Mouse (Mus musculus): Measurements from ENCODE around the gene Oxgr1. TPM values are rescaled to one million over a fixed set of nuclear protein-coding genes. Genes with fewer than 3 reads are reported as not detected.
A peak's percentile ranks its signal among the peaks of the same experiment; 100 is the strongest.

Gene Oxgr1
- polyA plus RNA-seq, 1 experiment, result 0.15 TPM

DNA sequence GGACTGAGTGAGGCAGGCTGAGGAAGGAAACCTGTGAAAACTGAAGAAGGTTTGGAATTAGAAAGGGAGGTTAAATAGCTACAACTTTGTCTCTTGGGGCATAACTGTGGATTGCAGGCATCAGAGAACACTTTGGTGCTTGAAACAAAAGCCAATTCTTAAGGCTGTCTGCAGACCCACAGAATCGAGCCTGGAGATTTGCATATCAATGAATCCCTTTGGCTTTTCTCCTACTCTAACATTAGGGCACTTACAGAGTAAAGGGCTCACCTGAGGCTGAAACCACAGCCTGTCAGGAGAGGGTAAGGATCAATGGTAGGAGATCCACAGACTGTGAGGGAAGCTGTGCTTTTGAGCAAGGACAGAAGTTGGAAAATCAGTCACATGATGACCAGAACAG is 8.8 kb downstream of the Oxgr1 start:
- Histone ChIP-seq H3K4me1 (ENCODE audit: control insufficient read depth, insufficient read depth, low read length) (peaks cover 2% of the 10 kb centered on the region), H3K4me3 (ENCODE audit: insufficient read depth, low read length) (no peak overlapping the region), H3K27ac (ENCODE audit: insufficient read depth, low read length) (no peak overlapping the region)
- no peak for TF ChIP-seq POLR2A (IDR thresholded peaks at IDR 0.05; ENCODE audit: extremely low read depth, insufficient read depth, low read length)
- no peak for TF ChIP-seq CTCF (IDR thresholded peaks at IDR 0.05; ENCODE audit: extremely low read depth, insufficient read depth, low read length)

DNA sequence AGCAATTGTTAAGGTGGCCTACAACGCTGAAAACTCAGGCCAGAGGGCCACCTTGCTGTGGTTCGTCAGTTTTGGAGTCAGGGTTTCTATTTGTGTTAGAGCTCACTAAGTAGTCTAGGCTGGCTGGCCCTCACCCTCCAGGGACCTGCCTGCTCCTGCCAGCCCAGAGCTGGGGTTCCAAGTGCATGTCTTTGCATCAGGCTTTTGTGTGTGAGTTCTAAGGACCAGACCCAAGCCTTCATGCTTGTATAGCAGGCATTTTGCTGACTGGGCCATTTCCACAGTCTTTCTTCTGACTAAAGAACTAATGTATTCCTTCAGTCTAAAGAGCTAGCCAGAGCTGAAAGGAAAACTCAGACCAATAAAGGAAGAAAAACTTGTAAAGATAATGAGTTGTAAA is 22.3 kb downstream of the Oxgr1 start:
- H3K4me1 ChIP-seq (ENCODE audit: control insufficient read depth, insufficient read depth, low read length), result no peaks in the 10 kb centered on the region
- no peak overlapping the region for H3K27ac ChIP-seq (ENCODE audit: insufficient read depth, low read length)
- H3K4me3 ChIP-seq (ENCODE audit: insufficient read depth, low read length), result no peak overlapping the region
- TF ChIP-seq POLR2A (IDR thresholded peaks at IDR 0.05; ENCODE audit: extremely low read depth, insufficient read depth, low read length) (no peak), CTCF (IDR thresholded peaks at IDR 0.05; ENCODE audit: extremely low read depth, insufficient read depth, low read length) (no peak)

DNA sequence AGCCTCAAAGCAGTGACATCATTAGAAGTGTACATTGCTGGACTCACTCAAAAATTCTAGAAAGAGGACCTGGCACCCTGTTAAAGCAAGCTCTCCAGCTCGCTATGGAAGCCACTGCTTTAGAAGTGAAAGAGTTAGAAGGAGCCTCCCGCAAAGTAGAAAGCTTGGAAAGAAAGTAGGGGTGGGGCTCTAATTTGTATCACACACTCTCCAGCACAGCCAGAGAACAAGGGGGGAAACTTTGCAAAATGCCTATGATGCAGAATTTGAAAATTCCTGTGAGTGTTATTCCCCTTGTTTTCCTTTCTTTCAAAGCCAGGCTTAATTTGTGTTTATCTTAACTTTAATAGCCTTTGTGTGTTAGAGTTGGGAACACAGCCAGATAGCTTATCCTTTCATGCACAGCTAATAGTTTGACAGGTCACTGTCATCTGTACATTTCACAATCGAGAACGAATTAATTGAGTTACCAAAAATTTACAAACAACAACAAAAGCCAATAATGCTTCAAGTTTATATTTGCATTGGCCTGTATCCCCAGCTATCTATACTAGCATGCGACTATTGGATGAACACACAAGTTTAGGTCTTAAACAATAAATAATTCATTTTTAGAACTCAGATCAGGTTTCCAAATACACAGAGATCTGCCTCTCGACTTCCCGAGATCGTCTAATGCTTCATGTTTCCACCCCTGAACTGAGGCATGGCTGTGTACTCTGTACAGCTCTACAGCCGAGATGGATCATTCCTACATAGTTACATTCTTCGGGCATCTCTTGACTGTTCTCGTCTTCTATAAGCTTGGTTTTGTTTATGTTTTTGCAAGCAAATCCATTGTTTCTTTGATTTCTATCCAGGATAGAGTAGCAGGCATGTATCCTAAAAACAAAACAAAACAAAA is 32.0 kb downstream of the Oxgr1 start:
- Histone ChIP-seq H3K27ac (ENCODE audit: insufficient read depth, low read length) (no peak overlapping the region), H3K4me1 (ENCODE audit: control insufficient read depth, insufficient read depth, low read length) (no peaks in the 10 kb centered on the region), H3K4me3 (ENCODE audit: insufficient read depth, low read length) (no peak overlapping the region)
- TF ChIP-seq CTCF (IDR thresholded peaks at IDR 0.05; ENCODE audit: extremely low read depth, insufficient read depth, low read length) (no peak), POLR2A (IDR thresholded peaks at IDR 0.05; ENCODE audit: extremely low read depth, insufficient read depth, low read length) (no peak)

DNA sequence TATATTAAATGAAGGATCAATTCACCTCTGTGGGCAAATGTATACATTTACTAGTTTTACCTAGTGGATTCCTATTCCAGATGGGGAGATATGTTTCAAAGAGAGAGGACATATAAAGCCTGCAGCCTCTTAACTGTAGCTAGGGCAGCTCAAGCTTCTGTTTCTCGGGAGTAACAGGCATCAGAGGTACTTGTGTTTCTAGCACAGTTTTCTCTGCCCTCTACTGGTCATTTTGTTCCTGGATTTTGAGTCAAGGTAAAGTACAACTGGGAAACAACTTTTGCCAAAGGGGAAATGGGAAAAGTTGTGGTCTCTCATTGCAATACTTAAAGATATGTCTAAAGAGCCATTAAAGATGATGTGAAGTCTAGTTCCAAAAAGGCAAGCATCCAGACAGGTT is 37.1 kb downstream of the Oxgr1 start:
- Histone ChIP-seq H3K27ac (ENCODE audit: insufficient read depth, low read length) (no peak overlapping the region), H3K4me1 (ENCODE audit: control insufficient read depth, insufficient read depth, low read length) (no peaks in the 10 kb centered on the region), H3K4me3 (ENCODE audit: insufficient read depth, low read length) (no peak overlapping the region)
- TF ChIP-seq POLR2A (IDR thresholded peaks at IDR 0.05; ENCODE audit: extremely low read depth, insufficient read depth, low read length), result no peak
- peak; percentile 50 for TF ChIP-seq CTCF (IDR thresholded peaks at IDR 0.05; ENCODE audit: extremely low read depth, insufficient read depth, low read length)

DNA sequence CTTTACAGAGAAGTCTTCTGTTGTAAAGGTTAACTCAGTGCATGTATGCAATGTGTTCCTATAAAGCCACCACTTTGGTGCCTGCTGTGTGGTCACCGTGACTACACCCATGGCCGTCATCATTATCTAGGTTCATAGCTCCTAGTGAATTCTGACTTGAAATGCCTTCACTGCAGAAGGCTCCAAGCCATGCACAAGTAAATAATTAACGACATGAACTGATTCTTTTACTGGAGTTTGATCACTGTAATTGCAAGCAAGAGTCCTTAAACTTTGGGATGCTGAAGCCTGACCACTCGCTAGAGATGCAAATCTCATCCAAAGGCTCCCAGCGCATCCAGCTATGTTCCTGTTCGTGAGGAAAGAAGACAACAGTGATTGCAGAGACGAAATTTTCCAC is 38.6 kb downstream of the Oxgr1 start:
- Histone ChIP-seq H3K27ac (ENCODE audit: insufficient read depth, low read length) (no peak overlapping the region), H3K4me1 (ENCODE audit: control insufficient read depth, insufficient read depth, low read length) (no peaks in the 10 kb centered on the region), H3K4me3 (ENCODE audit: insufficient read depth, low read length) (no peak overlapping the region)
- TF ChIP-seq POLR2A (IDR thresholded peaks at IDR 0.05; ENCODE audit: extremely low read depth, insufficient read depth, low read length), result no peak
- no peak for TF ChIP-seq CTCF (IDR thresholded peaks at IDR 0.05; ENCODE audit: extremely low read depth, insufficient read depth, low read length)

DNA sequence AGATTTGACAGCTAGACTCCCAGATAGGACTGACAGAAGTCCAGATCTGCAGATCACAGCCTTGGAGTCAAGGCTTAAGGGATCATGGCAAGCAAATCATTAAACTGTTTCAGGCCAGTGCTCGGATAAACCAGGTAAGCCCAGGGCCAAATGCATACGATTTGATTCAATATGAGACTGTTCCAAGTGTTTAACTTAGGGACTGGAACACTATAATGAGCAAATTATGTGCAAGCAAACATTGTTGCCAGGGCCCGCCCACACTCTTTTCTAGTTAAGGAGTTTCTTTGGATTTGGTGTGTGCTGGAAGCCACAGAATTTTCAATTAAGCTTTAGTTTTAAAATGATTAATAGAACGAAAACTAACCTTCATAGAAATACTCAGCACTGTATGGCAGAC is 39.6 kb downstream of the Oxgr1 start:
- TF ChIP-seq CTCF (IDR thresholded peaks at IDR 0.05; ENCODE audit: extremely low read depth, insufficient read depth, low read length), result no peak
- TF ChIP-seq POLR2A (IDR thresholded peaks at IDR 0.05; ENCODE audit: extremely low read depth, insufficient read depth, low read length), result no peak
- no peaks in the 10 kb centered on the region for H3K4me1 ChIP-seq (ENCODE audit: control insufficient read depth, insufficient read depth, low read length)
- no peak overlapping the region for H3K27ac ChIP-seq (ENCODE audit: insufficient read depth, low read length)
- H3K4me3 ChIP-seq (ENCODE audit: insufficient read depth, low read length), result no peak overlapping the region

DNA sequence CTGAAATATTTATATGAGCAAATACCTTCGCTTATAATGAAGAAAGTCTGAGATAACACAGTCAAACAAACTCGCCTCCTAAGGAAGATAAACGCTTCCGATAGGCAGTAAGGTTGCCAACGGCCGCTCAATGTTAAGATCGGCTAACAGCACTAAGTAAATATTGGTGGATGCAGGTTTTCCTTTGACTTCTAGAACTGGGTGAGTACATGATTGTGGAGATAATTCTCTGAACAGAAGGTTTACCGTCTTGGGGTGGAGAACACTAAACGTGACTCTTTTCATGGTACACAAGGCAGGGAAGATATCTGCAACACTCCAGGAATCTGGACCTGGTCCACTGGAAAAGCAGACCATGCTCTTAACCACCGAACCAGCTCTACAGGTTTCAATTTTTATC is 52.6 kb downstream of the Oxgr1 start:
- Histone ChIP-seq H3K4me3 (ENCODE audit: insufficient read depth, low read length) (no peak overlapping the region), H3K4me1 (ENCODE audit: control insufficient read depth, insufficient read depth, low read length) (peaks cover 1% of the 10 kb centered on the region; the same call in 1 of the 2 replicates), H3K27ac (ENCODE audit: insufficient read depth, low read length) (no peak overlapping the region)
- TF ChIP-seq CTCF (IDR thresholded peaks at IDR 0.05; ENCODE audit: extremely low read depth, insufficient read depth, low read length), result no peak
- no peak for TF ChIP-seq POLR2A (IDR thresholded peaks at IDR 0.05; ENCODE audit: extremely low read depth, insufficient read depth, low read length)

DNA sequence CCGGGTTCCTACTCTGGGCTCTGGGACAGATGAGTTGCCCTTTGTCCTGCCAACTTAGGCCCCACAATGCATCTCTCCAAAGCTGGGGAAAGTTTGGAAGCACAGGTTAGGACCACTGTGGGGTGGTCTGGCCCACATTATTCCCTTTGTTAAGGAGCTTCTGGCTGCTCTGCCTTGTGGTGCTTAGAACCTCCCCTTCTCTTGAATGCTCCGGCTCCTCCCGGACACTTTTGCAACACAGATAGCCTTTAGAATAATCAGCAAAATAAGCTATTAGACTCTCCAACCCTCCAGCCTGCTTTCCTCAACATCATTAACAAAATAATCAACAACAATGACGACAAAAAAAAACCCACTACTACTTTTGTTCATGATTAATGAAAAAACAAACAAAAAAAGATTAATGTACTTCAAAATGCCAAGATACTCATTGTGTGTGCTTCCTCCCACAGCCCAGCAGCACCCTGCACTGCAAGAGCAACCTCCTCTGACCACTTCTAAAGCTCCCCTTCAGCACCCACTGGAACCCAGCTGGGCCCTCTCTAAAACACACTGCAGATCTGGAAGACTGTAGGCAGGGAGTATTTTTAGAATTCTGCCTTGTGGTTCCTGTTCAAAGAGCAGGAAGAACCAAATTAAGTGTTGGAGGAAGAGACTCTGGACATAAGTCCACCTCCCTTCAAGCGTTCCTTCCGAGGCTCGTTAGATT is 53.1 kb downstream of the Oxgr1 start:
- no peak overlapping the region for H3K4me3 ChIP-seq (ENCODE audit: insufficient read depth, low read length)
- peaks cover 1% of the 10 kb centered on the region; the same call in 1 of the 2 replicates for H3K4me1 ChIP-seq (ENCODE audit: control insufficient read depth, insufficient read depth, low read length)
- TF ChIP-seq CTCF (IDR thresholded peaks at IDR 0.05; ENCODE audit: extremely low read depth, insufficient read depth, low read length) (no peak), POLR2A (IDR thresholded peaks at IDR 0.05; ENCODE audit: extremely low read depth, insufficient read depth, low read length) (no peak)
- H3K27ac ChIP-seq (ENCODE audit: insufficient read depth, low read length), result no peak overlapping the region

DNA sequence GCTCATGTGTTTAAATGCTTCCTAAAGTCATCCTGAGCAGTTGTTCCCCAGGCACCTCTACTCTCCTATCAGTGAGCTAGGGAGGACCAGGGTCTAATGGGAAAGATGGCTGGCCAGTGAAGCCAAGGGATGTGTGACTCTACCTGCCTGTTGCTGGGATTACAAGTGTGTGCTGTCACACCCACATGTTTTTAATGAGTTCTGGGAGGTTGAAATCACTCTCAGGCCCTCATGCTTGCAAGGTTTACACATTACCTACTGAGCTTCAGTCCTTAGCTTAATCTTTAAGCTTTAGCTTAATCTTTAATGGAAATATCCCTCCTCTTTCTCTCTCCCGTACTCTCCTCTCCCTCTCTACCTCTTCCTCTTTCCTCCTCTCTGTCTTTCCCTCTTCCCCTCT is 55.0 kb downstream of the Oxgr1 start:
- TF ChIP-seq POLR2A (IDR thresholded peaks at IDR 0.05; ENCODE audit: extremely low read depth, insufficient read depth, low read length), result no peak
- no peak for TF ChIP-seq CTCF (IDR thresholded peaks at IDR 0.05; ENCODE audit: extremely low read depth, insufficient read depth, low read length)
- Histone ChIP-seq H3K4me3 (ENCODE audit: insufficient read depth, low read length) (no peak overlapping the region), H3K27ac (ENCODE audit: insufficient read depth, low read length) (no peak overlapping the region), H3K4me1 (ENCODE audit: control insufficient read depth, insufficient read depth, low read length) (peaks cover 1% of the 10 kb centered on the region; the same call in 1 of the 2 replicates)
